Mouse (Mus musculus) subcutaneous adipose tissue, adult 2 months (tissue): Measurements from ENCODE around the gene Tm4sf1. TPM values are rescaled to one million over a fixed set of nuclear protein-coding genes. Genes with fewer than 3 reads are reported as not detected.

Source experiments
- polyA plus RNA-seq: library from polyadenylated mRNA; depleted of rRNA; stranded (reverse); fragments of >200 nt; gene quantifications from 2 replicates; pipeline ENCODE4 v1.2.3, GENCODE M21; 2012; ENCODE audit warnings: low replicate concordance; rRNA removed

Tm4sf1 gene
- polyA plus RNA-seq = 158 and 166 TPM in 2 replicates

DNA sequence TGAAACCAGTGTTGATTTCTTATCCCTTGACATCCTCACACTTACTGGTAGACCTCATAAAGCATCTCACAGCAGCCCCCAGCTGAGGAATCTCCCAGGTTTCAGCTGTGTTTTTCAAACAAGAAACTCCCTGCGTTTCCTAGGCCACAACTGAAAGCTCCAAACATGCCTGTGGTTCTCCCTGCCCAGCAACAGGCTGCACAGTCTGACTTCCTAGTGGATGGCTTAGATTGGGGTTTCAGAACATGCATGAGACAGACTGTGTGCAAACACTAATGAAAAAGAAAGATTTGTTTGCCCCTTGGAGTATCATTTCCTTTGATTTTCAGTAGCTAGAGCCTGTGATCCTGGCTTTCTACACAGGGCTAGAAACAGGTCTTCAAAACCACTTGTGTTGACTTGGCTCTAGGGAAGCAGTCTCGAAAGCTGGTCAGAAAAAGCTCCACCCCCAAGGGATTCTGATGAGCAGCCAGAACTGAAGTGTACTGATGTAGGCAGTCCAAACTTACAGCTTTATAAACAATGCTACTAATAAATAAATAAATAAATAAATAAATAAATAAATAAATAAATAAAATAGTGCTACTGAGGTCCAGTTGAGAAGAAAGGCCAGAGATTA is at the start of gene Tm4sf1:
TSS of gene Tm4sf1 (minus strand) at position 68 of the 619 bp plus-strand sequence.

Other genes starting within 250 kb of the Tm4sf1 start
- gene Tm4sf4, start 123.3 kb upstream of the Tm4sf1 start, polyA plus RNA-seq = 0.10 TPM in 1 of 2 replicates, not detected in the other